Mouse (Mus musculus): ENCODE measurements around the gene Has1. TPM values are rescaled to one million over a fixed set of nuclear protein-coding genes. Genes with fewer than 3 reads are reported as not detected.

Gene Has1
- 0.32 and 0.92 TPM in 2 replicates for polyA plus RNA-seq (2012; rRNA removed)

DNA sequence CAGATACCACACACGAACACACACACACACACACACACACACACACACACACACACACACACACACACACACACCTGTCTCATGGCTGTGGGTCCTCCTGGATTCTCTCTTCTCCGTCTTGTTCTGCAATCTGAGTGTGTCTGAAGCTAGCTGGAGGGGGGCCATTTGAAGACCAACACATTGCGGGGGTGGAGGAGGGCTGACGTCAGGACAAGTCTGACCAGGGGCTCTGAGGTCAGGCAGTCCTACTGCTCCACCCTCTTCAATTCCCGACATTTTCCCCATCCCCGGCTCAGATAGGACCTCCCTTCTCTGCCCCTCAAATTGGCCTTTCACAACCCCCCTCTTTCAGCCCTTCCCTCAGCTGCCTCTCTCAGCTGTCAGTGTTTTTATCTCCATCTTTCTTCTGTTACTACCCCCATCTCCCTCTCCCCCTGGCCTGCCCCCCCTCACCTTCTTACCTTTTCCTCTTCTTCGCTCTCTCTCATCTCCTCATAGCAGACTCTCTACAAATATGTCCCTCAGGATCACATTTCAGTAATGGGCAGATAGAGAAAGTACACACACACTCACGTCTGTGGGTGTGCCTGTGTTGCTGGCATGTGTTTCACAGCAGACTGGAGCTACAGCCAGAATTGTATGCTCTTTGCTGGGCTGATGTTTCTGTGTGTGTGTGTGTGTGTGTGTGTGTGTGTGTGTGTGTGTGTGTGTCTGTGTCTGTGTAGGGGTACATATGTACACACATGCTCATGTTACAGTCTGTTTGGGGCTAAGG, at the start of gene Has1:
Has1 (minus strand) TSS at position 142 of the 775 bp plus-strand sequence.
- DNase-seq (ENCODE audit: low read depth), result no peak

DNA sequence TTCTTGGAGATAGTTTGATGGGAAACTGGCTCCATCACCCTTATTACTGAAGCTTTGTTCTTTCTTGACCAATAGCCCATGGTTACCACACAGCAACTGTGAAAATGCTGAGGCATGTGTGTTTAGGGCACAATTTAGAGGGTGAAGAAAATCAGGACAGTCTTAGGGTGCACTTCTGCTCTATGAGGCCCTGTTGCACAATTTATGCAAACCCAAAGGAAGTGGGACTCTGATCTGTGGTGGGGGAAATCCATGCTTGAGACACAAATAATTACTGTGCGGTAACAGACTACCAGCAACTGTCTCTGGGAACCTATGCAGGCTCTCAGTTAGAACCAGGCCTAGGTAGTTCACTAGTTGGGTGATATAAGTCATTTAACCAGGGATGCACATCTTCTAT, 45.8 kb upstream of the Has1 start:
- no peak for DNase-seq (ENCODE audit: low read depth)

DNA sequence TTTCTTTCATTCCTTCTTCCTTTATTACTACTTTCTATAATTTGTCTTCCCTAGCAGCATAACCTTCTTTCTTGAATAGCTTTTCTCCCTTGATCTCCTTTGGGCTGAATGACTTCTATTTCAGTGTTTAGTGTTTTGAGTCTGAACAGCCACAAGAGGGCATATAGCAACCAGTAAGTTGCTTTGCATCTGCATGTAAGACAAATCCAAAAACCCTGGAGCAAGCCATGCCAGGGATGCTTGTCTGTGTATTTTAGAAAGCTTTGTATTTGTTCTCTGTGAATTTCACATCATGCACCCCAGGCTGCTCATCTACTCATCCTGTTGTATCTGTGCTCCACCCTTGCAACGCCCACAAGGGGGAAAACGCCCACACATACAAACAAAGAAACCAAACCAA, 44.3 kb upstream of the Has1 start:
- no peak for DNase-seq (ENCODE audit: low read depth)

DNA sequence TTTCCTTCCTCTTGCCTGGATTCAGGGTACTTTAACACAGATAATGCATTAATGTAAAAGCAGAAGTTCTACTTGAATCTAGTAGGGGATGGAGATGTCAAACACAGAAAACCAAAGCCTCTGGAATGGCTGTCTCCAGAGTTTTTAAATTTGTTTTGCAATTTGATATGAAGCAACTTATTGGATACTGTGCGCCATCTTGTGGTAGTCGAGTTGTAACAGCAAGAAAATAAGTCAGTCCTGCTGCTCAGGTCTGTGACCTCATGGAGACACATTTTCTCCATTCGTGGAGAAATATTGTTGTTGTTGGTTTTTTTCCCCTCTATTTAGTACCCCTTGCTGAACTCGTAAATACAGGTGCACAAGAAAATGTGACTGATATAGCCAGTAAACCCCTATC, 41.0 kb upstream of the Has1 start:
- no peak for DNase-seq (ENCODE audit: low read depth)

DNA sequence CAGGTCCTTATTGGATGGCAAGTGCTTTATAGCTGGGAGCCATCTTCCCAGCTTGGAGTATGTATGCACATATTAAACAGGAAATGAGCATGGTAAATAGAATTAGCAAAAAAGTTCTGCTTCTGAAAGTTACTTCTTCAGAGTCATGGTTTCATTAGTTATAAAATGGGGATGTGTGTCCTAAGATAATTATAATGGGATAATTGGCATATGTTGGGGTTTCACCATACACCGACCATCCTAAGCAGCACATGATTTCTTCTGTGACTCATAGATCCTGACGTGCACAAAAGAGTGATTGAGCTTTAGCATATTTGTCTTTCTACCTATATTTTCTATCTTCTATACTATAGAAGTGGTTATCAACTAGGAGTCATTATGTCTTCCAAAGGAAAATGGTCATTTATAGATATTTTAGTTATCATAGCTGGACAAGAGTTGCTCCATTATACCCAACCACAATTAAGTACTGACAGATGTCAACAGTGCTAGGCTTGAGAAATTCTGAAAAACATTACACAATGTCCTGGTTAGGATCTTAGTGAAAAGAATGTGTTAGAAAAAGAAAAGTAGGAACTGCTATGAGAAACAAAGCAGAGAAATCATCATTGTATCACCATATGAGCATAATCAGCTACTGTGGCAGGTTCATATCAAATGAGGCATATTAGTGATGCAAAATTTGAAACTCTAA, 34.9 kb upstream of the Has1 start:
- DNase-seq (ENCODE audit: low read depth), result no peak

DNA sequence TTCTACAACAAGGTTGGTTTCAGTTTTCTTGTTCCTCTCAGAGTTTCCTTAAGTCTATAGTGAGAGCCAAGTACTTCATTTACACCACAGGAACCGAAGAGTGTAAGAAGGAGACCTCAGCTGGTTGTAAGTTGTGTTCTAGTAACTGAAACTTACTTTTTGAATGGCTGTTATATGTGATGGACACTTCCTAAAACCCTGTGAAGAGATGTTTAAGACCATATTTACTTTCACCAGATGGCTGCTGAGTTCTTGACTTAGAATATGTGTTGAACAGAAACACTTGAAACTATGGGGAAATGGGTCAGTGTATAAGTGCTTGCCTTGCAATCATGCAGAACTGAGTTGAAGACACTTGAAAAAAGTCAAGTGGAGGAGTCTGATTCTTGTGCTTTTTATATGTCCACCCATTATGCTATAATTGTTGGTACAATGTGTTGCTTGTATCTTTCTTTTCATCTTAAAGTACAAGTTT, 32.8 kb upstream of the Has1 start, which contains the start of the genes Fpr2 and Fpr3:
Fpr2 (plus strand) TSS at position 51 of the 475 bp plus-strand sequence.
Fpr3 (plus strand) TSS at position 79 of the 475 bp plus-strand sequence.
- no peak for DNase-seq (ENCODE audit: low read depth)

DNA sequence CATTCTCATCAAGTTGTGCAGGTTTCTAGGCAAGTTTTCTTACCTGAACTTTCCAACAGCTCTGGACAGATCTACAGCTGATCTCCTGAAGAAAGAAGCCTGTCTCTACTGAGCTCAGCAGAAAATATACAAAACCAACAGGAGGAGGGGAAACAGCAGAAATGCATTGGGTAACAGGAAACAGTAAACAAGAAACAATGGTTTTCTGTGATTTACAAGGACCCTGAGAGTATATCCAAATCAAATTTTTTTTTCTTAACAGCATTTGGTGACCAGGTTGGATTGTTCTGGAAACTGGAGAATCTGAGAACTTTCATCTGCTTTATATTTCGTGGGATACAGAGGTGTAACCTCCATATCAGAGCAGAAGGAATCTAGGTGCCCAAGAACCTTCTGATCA, 28.8 kb upstream of the Has1 start, which contains the start of gene Fpr1:
Fpr1 (minus strand) TSS at position 101 of the 400 bp plus-strand sequence.
- no peak for DNase-seq (ENCODE audit: low read depth)

DNA sequence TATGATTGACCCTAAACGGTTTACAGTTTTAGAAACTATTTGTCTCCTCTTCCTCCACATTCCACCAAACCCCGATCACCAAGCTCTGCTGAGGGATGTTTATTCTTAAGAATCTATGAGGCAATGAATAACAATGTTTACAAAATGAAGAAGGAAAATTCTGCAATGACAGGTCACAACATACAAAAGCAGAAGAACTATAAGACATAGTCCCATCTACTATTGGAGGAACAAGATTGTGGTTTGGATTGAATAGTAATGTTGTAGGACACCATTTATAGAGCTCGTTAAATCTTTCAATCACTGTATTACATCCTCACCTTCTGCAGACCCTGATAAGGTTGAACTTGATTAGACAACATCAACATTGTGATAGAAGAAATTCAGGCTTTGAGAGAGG, 27.7 kb upstream of the Has1 start:
- DNase-seq (ENCODE audit: low read depth), result no peak

DNA sequence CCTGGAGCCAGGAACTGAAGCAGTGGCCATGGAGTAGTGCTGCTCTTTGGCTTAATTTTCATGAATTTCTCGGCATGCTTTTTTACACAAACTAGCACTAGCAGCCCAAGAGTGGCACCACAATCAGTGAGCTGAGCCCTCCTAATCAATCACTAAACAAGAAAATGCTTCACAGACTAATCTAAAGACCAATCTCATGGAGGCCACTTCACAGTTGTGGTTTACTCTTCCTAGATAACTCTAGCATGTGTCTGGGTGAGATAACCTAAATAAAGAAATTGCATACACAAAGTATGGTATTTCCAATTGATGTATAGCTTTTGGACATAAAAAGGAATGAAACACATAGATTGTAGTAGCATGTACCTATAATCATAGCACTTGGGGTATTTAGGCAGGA, 24.3 kb upstream of the Has1 start:
- no peak for DNase-seq (ENCODE audit: low read depth)

DNA sequence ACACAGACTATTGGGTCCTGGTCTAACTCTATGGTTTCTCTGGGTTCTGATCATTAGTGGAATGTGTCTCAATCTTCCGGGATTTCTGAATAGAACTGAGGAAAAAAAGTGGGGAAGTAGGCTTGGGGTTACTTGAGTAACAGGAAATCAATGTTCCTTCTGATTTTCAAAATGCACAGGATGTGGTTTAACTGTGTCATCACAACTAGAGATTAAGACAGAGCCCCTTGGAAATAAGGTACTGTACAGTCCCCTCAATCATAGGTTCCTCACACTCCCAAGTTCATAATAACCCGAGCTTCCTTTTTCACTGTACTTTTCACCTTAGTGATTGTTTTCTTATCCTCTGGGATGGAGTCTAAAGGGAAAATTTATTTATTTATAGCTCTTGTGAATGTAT, 16.7 kb upstream of the Has1 start:
- no peak for DNase-seq (ENCODE audit: low read depth)

DNA sequence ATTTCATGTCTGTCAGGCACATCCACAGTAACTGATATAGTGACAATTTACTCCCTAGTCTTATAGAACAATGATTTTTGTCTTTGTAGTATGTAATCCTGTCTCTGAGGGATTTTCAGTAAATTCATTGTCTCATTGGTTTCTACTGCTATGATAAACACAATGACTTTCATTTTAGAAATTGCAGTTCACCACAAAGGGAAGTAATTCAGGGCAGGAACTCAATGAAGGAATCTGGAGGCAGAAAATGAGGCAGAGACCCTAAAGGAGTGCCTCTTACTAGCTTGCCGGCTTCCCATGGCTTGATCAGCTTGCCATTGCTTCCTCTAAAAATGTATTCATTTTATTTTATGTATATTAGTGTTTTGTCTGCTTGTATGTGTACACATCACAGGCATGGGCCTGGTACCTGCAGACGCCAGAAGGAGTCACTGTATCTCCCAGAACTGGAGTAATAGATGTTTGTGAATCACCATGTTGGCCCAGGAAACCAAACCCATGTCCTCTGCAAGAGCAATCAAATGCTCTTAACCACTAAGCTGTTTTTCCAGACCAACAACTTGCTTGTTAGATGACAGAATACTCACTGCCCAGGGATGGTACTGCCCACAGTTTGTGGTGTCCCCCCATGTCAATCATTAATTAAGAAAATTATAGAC, 16.0 kb upstream of the Has1 start:
- DNase-seq (ENCODE audit: low read depth), result no peak

DNA sequence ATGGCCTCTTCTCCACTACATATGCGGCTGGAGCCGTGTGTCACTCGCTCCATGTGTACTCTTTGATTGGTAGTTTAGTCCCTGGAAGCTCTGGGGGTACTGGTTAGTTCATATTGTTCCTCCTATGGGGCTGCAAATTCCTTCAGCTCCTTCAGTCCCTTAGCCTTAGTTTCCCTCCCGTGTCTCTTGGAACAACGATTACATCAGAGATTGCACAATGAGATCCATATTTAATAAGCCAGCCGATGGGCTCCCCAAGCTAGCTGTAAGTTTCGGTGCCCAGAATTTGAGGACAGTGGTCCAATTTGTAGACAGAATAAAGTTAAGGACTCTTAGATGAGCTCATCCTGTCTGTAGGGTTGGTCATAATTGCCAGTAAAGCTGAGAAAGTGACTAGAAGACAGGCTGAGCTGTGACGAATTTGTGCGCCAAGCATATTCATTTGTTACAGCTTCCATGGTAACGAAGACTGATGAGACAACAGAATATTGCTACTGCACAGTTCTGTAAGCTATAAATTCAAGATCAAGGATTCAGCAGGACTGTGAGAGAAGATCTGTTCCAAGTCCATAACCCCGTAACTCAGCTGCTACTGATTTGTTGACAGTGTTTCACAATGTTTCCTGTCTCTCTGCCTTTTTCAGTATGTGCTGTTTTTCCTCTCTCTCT, 11.9 kb upstream of the Has1 start:
- no peak for DNase-seq (ENCODE audit: low read depth)

DNA sequence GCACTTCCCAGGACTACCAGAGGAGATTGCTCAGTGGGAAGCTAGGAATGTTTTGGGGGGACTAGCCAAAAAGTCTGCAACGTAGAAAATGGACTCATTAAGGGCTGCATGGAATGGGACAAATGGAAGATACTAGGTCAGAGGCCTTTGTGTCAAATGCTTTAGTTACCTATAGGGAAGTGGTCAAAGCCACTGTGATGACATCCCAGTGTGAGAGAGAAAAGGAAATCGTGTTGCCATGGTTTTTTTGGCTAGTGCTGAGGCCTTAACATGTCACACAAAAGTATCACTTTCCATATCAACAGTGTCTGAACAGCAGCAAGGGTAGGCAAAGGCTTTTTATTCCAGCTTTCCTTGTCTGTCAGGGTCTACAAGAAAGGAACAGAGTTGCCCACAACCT, 10.2 kb upstream of the Has1 start:
- DNase-seq (ENCODE audit: low read depth), result no peak

DNA sequence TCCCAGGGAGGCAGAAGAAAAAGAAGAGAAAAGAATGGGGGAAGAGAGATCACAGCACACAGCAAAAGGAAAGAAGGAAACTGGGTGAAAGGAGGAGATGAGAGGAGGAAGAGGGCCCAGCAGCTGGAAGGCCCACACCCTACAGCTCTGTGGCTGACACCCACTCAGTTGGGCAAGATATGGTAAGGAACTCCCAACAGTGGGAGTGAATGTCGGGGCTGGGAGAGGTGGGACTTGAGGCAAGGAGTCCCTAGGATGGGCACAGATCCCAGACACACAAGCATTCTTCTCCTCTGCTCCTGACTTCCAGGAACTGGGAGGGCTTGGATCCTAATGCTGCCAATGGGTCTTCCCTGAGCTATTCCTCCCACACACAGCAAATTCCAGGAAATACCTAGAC, 7.4 kb upstream of the Has1 start:
- DNase-seq (ENCODE audit: low read depth), result no peak

DNA sequence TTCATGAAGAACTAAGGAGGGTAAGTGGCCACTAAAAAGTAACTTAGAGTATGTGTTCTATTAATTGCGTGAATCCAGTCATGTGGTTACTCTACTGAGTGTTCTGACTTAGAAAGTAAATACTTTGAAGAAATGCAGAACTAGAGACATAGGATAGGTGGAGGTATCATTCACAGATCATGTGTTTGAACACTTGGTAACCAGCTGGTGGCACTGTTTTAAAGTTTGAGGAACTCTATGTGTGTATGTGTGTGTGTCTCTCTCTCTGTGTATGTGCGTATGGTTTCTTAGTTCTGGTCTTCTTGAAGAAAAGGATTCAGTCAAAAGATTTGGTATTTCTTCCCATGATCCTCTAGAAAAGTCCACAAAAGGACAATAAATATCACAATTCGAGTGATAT, 5.1 kb upstream of the Has1 start:
- DNase-seq (ENCODE audit: low read depth), result no peak

DNA sequence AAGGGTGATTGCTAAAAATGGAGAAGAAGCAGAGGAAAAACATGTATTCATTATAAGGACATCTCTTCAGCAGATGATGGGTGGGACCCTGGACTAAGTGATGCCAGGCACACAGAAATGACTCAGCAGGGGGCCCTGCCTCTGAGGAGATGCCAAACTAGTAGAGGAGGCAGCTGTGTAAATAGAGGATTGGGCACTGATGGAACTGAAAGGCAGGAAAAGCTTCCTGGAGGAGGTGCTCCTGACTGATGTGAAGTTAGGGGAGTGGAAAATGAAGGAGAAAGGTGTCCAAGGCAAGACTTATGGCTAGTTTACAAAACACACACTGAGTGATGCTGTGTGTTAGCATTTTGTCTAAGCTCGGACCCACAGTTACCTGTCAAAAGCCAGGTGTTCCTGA, 2.4 kb upstream of the Has1 start:
- no peak for DNase-seq (ENCODE audit: low read depth)

DNA sequence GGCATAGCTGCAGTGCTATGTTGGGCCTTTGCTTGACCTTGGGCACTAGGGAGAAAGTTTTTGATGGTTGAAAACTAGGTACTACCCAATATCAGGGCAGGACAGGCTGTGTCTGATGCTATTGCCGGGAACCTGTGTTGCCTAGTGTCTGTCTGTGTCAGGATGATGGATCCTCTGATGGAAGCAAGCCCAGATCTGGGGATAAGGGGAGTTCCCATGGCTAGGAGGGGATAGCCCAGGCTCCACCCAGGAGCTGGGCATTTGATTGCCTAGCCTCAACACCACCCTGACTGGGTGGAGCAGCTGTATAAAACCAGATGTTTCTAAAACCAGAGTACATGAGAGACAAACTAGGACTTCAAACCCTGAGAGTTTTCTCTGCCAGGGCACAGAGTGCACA, 1.6 kb upstream of the Has1 start:
- DNase-seq (ENCODE audit: low read depth), result no peak

DNA sequence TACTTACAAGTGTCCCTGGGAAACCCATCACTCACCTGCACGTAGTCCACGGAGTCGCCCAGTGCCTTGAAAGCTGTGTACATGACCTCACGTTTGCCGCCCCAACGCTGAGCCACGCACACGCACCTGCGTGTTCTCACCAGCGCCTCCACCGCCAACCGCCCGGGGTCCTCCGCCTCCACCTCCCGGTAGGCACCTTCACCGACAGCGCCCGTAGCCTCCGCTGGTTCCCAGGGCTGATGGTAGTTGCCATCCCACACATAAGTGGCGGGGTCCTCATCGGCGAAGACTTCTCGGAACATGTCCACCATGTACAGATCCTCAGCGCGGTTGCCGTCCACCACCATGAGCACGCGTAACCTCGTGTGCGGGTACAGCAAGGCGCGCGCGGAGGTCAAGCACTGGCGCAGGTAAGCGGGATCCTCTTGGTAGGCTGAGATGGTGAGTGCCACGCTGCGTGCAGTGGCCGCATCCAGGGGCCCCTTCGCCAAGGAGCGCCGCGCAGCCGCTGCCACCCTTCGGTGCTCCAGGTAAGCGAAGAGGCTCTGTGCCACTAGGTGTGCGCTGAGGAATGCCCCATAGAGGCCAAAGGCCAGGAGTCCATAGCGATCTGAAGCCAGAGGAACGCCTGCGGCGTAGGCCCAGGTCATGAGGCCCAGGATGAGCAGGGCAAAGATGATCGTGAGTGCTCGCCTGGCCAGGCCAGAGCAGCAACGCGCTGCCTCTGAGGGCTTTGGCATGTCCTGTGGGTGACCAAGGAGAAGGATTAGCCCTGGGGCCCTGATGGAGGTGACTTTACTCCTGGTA, 4.9 kb downstream of the Has1 start:
- no peak for DNase-seq (ENCODE audit: low read depth)

DNA sequence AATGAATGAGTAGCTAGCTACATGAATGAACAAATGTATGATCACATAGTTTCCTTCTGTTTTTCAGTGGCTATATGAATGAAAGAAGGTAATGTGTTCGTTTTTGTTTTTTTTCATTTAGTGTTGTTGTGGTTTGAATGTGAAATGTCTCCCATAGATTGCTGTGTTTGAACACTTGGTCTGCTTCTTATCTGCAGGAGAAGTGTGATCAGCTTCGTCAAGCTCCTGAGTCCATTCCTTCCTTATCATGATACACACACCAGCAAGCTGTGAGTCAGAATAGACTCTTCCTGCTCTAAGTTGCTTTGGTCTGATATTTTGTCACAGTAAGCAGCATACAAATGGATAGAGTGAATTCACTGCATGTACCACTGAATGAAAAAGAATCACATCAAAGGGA, 6.0 kb downstream of the Has1 start:
- DNase-seq (ENCODE audit: low read depth), result no peak

DNA sequence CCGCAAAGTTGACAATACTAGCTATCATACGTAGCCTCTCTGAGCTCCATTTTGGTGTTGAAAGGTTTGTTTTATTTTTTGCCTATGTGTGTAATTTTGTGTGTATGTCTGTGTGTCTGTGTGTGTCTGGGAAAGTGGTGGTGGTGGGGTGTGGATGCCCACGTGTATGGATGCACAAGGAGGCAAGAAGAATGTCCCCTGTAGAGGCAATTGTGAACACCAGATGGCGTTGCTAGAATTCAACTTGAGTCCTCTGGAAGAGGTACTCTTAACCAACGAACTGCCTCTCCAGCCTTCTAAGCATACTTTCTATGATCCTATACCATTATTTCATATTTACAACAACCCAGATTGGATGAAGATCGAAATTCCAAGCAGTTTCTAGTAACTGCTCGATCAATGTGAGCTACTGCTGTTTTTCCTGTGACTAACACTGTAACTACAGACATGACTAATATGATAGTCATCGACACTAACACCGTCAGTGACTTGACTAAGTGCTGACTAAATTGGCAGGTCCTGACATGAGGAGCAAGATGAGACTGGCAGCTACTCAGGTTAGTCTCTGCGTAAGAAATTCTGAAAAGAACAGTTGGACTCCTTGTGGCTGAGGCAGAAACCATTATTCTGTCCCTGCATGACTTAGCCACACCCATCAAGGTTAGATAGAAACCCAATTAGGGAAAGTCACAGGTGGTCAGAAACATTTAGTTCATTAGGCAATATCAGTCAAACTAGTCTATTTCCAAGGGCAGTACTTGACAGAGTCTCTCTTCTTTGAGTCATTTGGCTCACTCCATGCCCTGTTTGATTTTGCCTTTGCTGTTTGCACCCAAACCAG, 9.6 kb downstream of the Has1 start:
- DNase-seq (ENCODE audit: low read depth), result no peak
